Mouse (Mus musculus) midbrain, embryonic 15.5 days (tissue): ENCODE results near the gene Rps27rt. TPM values are rescaled to one million over a fixed set of nuclear protein-coding genes. Genes with fewer than 3 reads are reported as not detected.

ENCODE experiments used
- ATAC-seq: fragments of 200-750 bp; cut with Nextera tagmentation; replicated peaks from 2 replicates; pipeline ENCODE4 v1.8.0; 2017; ENCODE audit warnings: moderate TSS enrichment
- H3K27ac ChIP-seq: fragments of 300-500 bp; sonication (generic); 2 replicates; pipeline ENCODE4 v1.5.1; 2015; ENCODE audit warnings: mild to moderate bottlenecking, inconsistent platforms
- H3K27me3 ChIP-seq: fragments of 300-500 bp; sonication (generic); replicated peaks from 2 replicates; pipeline ENCODE4 v1.6.1; 2015; ENCODE audit warnings: inconsistent platforms
- H3K36me3 ChIP-seq: fragments of 300-500 bp; sonication (generic); replicated peaks from 2 replicates; pipeline ENCODE4 v1.6.1; 2015; ENCODE audit warnings: inconsistent platforms
- H3K4me1 ChIP-seq: fragments of 300-500 bp; sonication (generic); 2 replicates; pipeline ENCODE4 v1.6.1; 2015; ENCODE audit warnings: inconsistent platforms
- H3K4me2 ChIP-seq: fragments of 300-500 bp; sonication (generic); 2 replicates; pipeline ENCODE4 v1.6.1; 2015; ENCODE audit warnings: inconsistent platforms, mild to moderate bottlenecking, moderate library complexity
- H3K4me3 ChIP-seq: fragments of 300-500 bp; sonication (generic); 2 replicates; pipeline ENCODE4 v1.5.1; 2015; ENCODE audit warnings: mild to moderate bottlenecking, inconsistent platforms
- H3K9ac ChIP-seq: fragments of 300-500 bp; sonication (generic); 2 replicates; pipeline ENCODE4 v1.6.1; 2015; ENCODE audit warnings: mild to moderate bottlenecking, inconsistent platforms
- H3K9me3 ChIP-seq: fragments of 300-500 bp; sonication (generic); 2 replicates; pipeline ENCODE4 v1.6.1; 2016; ENCODE audit warnings: inconsistent platforms
- WGBS: fragments of 180-500 bp; shearing (Covaris S2); methylation state at CpG from one replicate; pipeline ENCODE4 v1.1.7; 2015; ENCODE audit warnings: mixed read lengths; 5-methylcytosine and 5-hydroxymethylcytosine counted together
- polyA plus RNA-seq: library from polyadenylated mRNA; unstranded; fragments of >200 nt; fragmentation: Nextera tagmentation; extraction: Ambion mirVana; gene quantifications from 2 replicates; pipeline ENCODE4 v1.2.1, GENCODE M21; 2015

Rps27rt gene
- polyA plus RNA-seq, 1 experiment from 2014 or later: 154 TPM

DNA sequence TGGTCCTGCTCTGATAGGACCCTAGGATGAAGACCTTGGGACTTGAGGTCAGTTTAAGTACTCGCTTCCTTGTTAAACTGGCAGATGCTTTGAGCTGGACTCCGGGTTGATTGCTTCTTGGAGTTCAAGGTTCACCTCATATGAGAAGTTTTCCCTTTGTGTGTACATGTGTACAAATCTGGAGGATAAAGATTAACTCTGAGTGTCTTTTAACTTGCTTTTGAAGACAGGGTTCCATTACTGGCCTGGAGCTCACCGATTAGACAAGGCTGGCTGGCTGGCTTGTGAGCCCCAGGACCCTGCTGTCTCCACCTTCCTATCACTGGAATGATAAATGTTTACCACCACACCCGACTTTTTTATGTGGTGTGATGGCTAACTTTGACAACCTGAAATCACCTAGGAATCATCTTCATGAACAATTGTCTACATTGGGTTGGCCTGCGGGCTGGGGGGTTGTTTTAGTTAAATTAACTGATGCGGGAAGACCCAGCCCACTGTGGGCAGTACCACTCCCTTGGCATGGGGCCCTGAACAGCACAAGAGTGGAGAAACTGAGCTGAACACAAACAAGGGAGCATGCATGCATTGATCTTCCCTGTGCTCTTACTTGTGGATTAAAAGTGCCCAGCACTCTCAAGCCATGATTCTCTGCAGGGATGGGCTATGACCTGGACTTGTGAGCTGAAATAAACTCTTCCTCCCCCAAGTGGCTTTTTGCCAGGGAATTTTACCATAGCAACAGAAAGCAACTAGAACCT, 16.7 kb upstream of the Rps27rt start:
- no peak overlapping the region for H3K27ac ChIP-seq
- H3K27me3 ChIP-seq: no peaks in the 10 kb centered on the region
- H3K36me3 ChIP-seq: no peaks in the 10 kb centered on the region
- no peak overlapping the region for H3K4me3 ChIP-seq
- no peaks in the 10 kb centered on the region for H3K9me3 ChIP-seq
- no peak overlapping the region for H3K4me2 ChIP-seq
- no peaks in the 10 kb centered on the region for H3K4me1 ChIP-seq
- WGBS: 91% methylated on average over 6 of the region's 6 CpGs
- no peak overlapping the region for H3K9ac ChIP-seq
- no peak for ATAC-seq

- WGBS: 97% methylated on average over 6 of the region's 6 CpGs
- no peak overlapping the region for H3K9ac ChIP-seq
Observed at GRCm38 (mm10) chr9:114996489-114996888, 13.9 kb upstream of the Rps27rt start.

GRCm38 (mm10) chr9:114995716-114996115, 13.2 kb upstream of the Rps27rt start:
- Histone ChIP-seq H3K9me3 (no peaks in the 10 kb centered on the region), H3K4me3 (no peak overlapping the region), H3K27me3 (no peaks in the 10 kb centered on the region), H3K27ac (no peak overlapping the region), H3K4me2 (no peak overlapping the region), H3K36me3 (no peaks in the 10 kb centered on the region), H3K4me1 (no peaks in the 10 kb centered on the region), H3K9ac (no peak overlapping the region)
- no peak for ATAC-seq
- 92% methylated on average over 4 of the region's 4 CpGs for WGBS

More at GRCm38 (mm10) chr9:114996489-114996888, 13.9 kb upstream of the Rps27rt start:
- H3K9me3 ChIP-seq: no peaks in the 10 kb centered on the region
- no peak for ATAC-seq
- H3K4me1 ChIP-seq: no peaks in the 10 kb centered on the region
- H3K4me3 ChIP-seq: no peak overlapping the region
- no peaks in the 10 kb centered on the region for H3K36me3 ChIP-seq
- no peaks in the 10 kb centered on the region for H3K27me3 ChIP-seq
- no peak overlapping the region for H3K4me2 ChIP-seq
- no peak overlapping the region for H3K27ac ChIP-seq

DNA sequence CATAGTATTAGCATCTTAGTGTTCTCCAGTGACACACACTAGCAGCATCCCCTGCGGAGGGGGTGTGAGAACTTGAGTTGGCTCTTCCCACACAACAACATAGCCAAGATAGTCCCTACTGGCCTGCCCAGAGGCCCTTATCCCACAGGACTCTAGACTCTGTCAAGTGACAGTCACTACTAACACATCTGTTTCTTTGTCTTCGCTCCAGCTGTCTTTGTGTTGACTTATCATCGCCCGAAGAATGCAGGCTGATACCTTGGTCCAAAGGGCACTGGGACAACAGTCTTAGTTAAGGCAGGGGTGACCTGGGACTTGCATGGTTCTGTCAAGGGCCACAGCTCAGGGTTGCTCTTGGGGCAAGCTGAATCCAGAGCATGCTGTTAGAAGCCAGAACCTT, 12.7 kb upstream of the Rps27rt start:
- no peak for ATAC-seq
- H3K27me3 ChIP-seq: no peaks in the 10 kb centered on the region
- no peaks in the 10 kb centered on the region for H3K4me1 ChIP-seq
- WGBS: 91% methylated on average over 4 of the region's 4 CpGs
- no peak overlapping the region for H3K4me3 ChIP-seq
- H3K9me3 ChIP-seq: no peaks in the 10 kb centered on the region
- H3K36me3 ChIP-seq: no peaks in the 10 kb centered on the region
- H3K4me2 ChIP-seq: no peak overlapping the region
- no peak overlapping the region for H3K9ac ChIP-seq
- no peak overlapping the region for H3K27ac ChIP-seq

DNA sequence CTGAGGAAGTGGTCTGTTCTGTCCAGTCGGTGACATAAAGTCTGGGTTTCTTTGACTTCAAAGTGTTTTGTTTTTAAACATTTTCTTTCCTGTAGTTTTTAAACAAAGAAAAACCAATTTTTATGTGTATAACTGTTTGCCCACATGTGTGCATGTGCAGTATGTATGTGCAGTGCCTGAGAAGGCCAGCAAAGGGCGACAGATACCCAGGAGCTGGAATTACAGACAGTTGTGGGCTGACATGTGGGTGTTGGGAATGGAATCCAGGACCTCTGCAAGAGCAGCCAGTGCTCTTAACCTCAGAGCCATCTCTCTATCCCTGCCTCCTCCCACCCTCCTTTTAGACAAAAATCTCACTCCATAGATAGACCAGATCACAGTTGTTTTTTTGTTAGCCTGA, 10.0 kb upstream of the Rps27rt start:
- Histone ChIP-seq H3K4me1 (no peaks in the 10 kb centered on the region), H3K27ac (no peak overlapping the region), H3K4me2 (no peak overlapping the region), H3K4me3 (no peak overlapping the region), H3K9me3 (no peaks in the 10 kb centered on the region), H3K36me3 (no peaks in the 10 kb centered on the region), H3K27me3 (no peaks in the 10 kb centered on the region), H3K9ac (no peak overlapping the region)
- 78% methylated on average over 2 of the region's 2 CpGs for WGBS
- no peak for ATAC-seq

- H3K4me3 ChIP-seq: no peak overlapping the region
- H3K9me3 ChIP-seq: no peaks in the 10 kb centered on the region
- H3K27ac ChIP-seq: no peak overlapping the region
- no peaks in the 10 kb centered on the region for H3K4me1 ChIP-seq
- no peaks in the 10 kb centered on the region for H3K27me3 ChIP-seq
- no peaks in the 10 kb centered on the region for H3K36me3 ChIP-seq
- ATAC-seq: no peak
- WGBS: 80% methylated on average over 10 of the region's 10 CpGs
- no peak overlapping the region for H3K9ac ChIP-seq
- no peak overlapping the region for H3K4me2 ChIP-seq
Observed at GRCm38 (mm10) chr9:114990421-114990820, 7.9 kb upstream of the Rps27rt start.

DNA sequence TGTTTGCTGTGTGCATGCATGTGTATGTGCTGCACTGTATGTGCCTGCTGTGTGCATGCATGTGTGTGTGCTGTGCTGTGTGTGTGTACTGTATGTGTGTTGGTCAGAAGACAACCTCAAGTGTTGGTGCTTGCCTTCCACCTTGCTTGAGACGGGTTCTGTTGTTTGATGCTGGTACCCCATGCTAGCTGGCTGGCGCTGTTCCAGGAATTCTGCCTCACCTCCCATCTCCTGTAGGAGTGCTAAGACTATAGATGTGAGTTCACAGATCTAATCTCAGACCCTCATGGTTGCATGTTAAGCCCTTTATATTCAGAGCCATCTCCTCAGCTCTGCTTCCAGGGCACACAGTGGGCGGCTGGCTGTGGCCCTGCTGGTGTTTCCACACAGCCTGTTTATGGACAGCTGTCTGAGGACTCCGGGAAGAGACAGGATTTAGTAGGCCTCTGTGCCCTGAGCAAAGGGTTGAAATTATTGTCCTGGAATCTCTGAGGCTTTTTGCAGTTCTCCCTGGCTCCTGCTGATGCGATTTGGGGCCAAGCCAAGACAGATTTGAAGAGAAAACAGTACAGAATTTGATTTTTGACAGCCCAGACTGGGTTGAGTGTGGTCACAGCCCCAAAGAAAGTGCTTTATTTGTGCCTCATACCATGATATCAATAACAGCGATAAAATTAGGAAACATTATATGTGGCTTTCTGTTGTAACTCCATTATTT, 6.2 kb upstream of the Rps27rt start:
- Histone ChIP-seq H3K27ac (0 out of 2 replicates have a peak overlapping the region, but pooled peaks have one; percentile 3), H3K9ac (no peak overlapping the region)

GRCm38 (mm10) chr9:114988029-114988428, 5.5 kb upstream of the Rps27rt start:
- no peak overlapping the region for H3K4me3 ChIP-seq
- no peak overlapping the region for H3K9ac ChIP-seq
- WGBS: 96% methylated on average over 3 of the region's 3 CpGs
- no peak for ATAC-seq
- H3K9me3 ChIP-seq: no peaks in the 10 kb centered on the region
- no peak overlapping the region for H3K4me2 ChIP-seq
- H3K27ac ChIP-seq: no peak overlapping the region
- H3K4me1 ChIP-seq: no peaks in the 10 kb centered on the region
- H3K27me3 ChIP-seq: no peaks in the 10 kb centered on the region
- H3K36me3 ChIP-seq: no peaks in the 10 kb centered on the region

More for the DNA sequence above, 6.2 kb upstream of the Rps27rt start:
- Histone ChIP-seq H3K4me1 (no peaks in the 10 kb centered on the region), H3K27me3 (no peaks in the 10 kb centered on the region), H3K36me3 (no peaks in the 10 kb centered on the region), H3K4me2 (no peak overlapping the region), H3K9me3 (no peaks in the 10 kb centered on the region), H3K4me3 (no peak overlapping the region)
- WGBS: 70% methylated on average over 6 of the region's 6 CpGs
- ATAC-seq: no peak

GRCm38 (mm10) chr9:114986361-114986760, 3.8 kb upstream of the Rps27rt start:
- 81% methylated on average over 5 of the region's 5 CpGs for WGBS
- Histone ChIP-seq H3K4me2 (no peak overlapping the region), H3K27ac (no peak overlapping the region), H3K9ac (no peak overlapping the region), H3K4me3 (no peak overlapping the region), H3K36me3 (no peaks in the 10 kb centered on the region), H3K9me3 (no peaks in the 10 kb centered on the region), H3K4me1 (no peaks in the 10 kb centered on the region), H3K27me3 (no peaks in the 10 kb centered on the region)
- ATAC-seq: no peak

DNA sequence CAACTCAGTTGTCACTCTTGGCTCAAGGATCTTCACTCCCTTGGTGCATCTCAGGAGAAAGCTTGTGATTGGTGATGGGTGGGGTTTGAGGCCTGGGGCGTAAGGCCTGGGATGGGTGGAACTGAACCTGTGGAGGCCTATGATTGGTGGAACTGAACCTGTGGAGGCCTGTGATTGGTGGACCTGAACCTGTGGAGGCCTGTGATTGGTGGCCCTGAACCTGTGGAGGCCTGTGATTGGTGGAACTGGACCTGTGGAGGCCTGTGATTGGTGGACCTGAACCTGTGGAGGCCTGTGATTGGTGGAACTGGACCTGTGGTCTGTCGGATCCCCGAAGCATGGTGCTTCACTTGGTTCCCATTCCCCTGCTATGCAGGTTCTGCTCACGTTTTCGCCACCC, 3.2 kb upstream of the Rps27rt start:
- no peak for ATAC-seq
- WGBS: 95% methylated on average over 5 of the region's 5 CpGs
- no peaks in the 10 kb centered on the region for H3K9me3 ChIP-seq
- 0 out of 2 replicates have a peak, but pooled peaks cover under 1% of the 10 kb centered on the region for H3K27me3 ChIP-seq
- H3K4me1 ChIP-seq: no peaks in the 10 kb centered on the region
- H3K27ac ChIP-seq: no peak overlapping the region
- no peak overlapping the region for H3K4me3 ChIP-seq
- H3K9ac ChIP-seq: no peak overlapping the region
- H3K4me2 ChIP-seq: no peak overlapping the region
- no peaks in the 10 kb centered on the region for H3K36me3 ChIP-seq

DNA sequence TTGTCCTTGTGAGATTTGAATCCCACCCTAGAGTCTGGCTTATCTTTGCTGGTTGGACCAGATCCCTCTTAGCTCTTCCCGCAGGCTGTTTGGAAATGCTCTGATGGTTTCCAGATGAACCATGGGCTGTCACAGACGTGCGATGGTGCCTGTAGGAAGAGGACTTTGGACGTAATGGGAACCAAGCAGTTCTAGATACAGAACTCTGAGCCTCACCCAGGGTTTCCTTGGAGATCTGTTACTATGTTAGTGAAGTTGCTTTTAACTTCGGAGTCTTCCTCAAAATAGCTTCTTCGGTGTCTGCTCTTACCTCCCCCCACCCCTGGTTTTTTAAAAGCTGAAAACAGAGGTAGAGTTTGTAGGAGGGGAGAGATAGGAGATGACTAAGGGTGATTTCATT, 2.6 kb downstream of the Rps27rt start:
- Histone ChIP-seq H3K27me3 (0 out of 2 replicates have a peak, but pooled peaks cover 3% of the 10 kb centered on the region), H3K4me1 (peaks cover 15% of the 10 kb centered on the region), H3K9ac (no peak overlapping the region), H3K9me3 (no peaks in the 10 kb centered on the region), H3K27ac (no peak overlapping the region), H3K4me3 (no peak overlapping the region), H3K4me2 (peak overlapping the region; percentile 79; the same call in 1 of the 2 replicates), H3K36me3 (no peaks in the 10 kb centered on the region)
- ATAC-seq: no peak
- WGBS: 71% methylated on average over 6 of the region's 6 CpGs

DNA sequence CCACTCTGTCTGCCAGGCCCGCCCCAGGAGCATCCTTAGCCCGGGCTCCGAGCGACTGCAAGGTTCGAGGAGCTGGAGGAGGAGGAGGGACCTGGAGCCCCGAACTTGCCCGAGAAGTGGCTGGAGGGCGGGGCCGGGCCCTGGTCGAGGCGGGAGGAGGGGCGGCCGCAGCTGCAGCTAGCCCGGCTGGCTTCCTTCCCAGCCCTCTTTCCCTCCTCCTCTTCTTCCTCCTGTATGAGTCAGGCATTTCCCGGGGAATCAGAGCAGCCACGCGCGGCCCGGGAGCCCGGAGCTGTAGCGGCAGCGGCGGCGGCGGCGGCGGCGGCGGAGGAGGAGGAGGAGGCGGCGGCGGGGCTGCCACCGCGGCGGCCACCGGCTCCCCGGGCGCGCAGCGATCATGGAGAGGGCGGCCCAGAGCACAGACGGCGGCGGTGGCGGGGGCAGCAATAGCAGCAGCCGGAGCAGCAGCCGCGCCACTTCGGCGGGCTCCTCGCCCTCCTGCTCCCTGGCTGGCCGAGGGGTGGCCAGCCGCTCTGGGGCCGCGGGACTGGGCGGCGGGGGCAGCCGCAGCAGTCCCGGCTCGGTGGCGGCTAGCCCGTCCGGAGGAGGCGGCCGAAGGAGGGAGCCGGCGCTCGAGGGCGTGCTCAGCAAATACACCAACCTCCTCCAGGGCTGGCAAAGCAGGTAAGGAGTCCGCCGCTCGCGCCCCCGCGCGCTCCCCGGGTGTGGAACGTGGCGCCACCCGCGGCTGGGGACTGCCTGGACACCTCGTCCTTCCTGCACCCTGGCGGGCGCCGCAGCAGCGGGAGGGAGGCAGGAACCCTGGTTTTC, 4.0 kb downstream of the Rps27rt start, which contains the start of gene Osbpl10:
Osbpl10 (plus strand) TSS at position 289 of the 831 bp plus-strand sequence.
- Histone ChIP-seq H3K4me3 (peak within 1 kb of the TSS; percentile 59), H3K27me3 (0 out of 2 replicates have a peak, but pooled peaks cover 3% of the 10 kb centered on the region), H3K9me3 (no peaks in the 10 kb centered on the region), H3K4me1 (peaks cover 15% of the 10 kb centered on the region), H3K36me3 (no peaks in the 10 kb centered on the region), H3K27ac (peak within 1 kb of the TSS; percentile 86), H3K9ac (peak within 1 kb of the TSS; percentile 72), H3K4me2 (peak within 1 kb of the TSS; percentile 79)
- under 1% methylated on average over 80 of the region's 86 CpGs for WGBS
- peak; percentile 88 for ATAC-seq
